Mouse (Mus musculus) layer of hippocampus, adult 9-11 months (tissue): ENCODE results near the gene Cdk14.
A peak's percentile ranks its signal among the peaks of the same experiment; 100 is the strongest.

ENCODE experiments used
- DNase-seq: peaks from one replicate; pipeline ENCODE4 v3.0.0; 2022

Cdk14 gene

GRCm38 (mm10) chr5:5176052-5176451 is 244.1 kb downstream of the Cdk14 start:
- no peak for DNase-seq

GRCm38 (mm10) chr5:5175611-5176010 is 244.5 kb downstream of the Cdk14 start:
- no peak for DNase-seq

GRCm38 (mm10) chr5:5175090-5175489 is 245.0 kb downstream of the Cdk14 start:
- no peak for DNase-seq

GRCm38 (mm10) chr5:5166086-5166485 is 254.0 kb downstream of the Cdk14 start:
- DNase-seq = no peak

GRCm38 (mm10) chr5:5164326-5164725 is 255.8 kb downstream of the Cdk14 start:
- DNase-seq = peak; percentile 38

GRCm38 (mm10) chr5:5163823-5164222 is 256.3 kb downstream of the Cdk14 start:
- no peak for DNase-seq

- DNase-seq = peak; percentile 20
Measured at GRCm38 (mm10) chr5:5159521-5159920, 260.6 kb downstream of the Cdk14 start.

- DNase-seq = no peak
Measured at GRCm38 (mm10) chr5:5139855-5140254, 280.3 kb downstream of the Cdk14 start.

- no peak for DNase-seq
Measured at GRCm38 (mm10) chr5:5134905-5135511, 285.1 kb downstream of the Cdk14 start.

GRCm38 (mm10) chr5:5134143-5134904 is 285.8 kb downstream of the Cdk14 start:
- DNase-seq = no peak

GRCm38 (mm10) chr5:5128852-5129251 is 291.3 kb downstream of the Cdk14 start:
- no peak for DNase-seq

- no peak for DNase-seq
Measured at GRCm38 (mm10) chr5:5124645-5125044, 295.5 kb downstream of the Cdk14 start.

GRCm38 (mm10) chr5:5116775-5117522 is 303.2 kb downstream of the Cdk14 start:
- no peak for DNase-seq

GRCm38 (mm10) chr5:5115546-5115945 is 304.6 kb downstream of the Cdk14 start:
- no peak for DNase-seq

- no peak for DNase-seq
Measured at GRCm38 (mm10) chr5:5109621-5110020, 310.5 kb downstream of the Cdk14 start.

GRCm38 (mm10) chr5:5109017-5109416 is 311.1 kb downstream of the Cdk14 start:
- DNase-seq = no peak

GRCm38 (mm10) chr5:5096248-5096915 is 323.7 kb downstream of the Cdk14 start:
- DNase-seq = no peak

GRCm38 (mm10) chr5:5092736-5093135 is 327.4 kb downstream of the Cdk14 start:
- peak; percentile 79 for DNase-seq

GRCm38 (mm10) chr5:5071526-5071925 is 348.6 kb downstream of the Cdk14 start:
- DNase-seq = no peak

GRCm38 (mm10) chr5:5064686-5065085 is 355.4 kb downstream of the Cdk14 start:
- DNase-seq = no peak

GRCm38 (mm10) chr5:5056102-5056883 is 363.8 kb downstream of the Cdk14 start:
- no peak for DNase-seq

GRCm38 (mm10) chr5:5055494-5055893 is 364.6 kb downstream of the Cdk14 start:
- no peak for DNase-seq
